Mouse (Mus musculus) C2C12 (cell line): Measurements from ENCODE around the gene Timm17b. TPM values are rescaled to one million over a fixed set of nuclear protein-coding genes. Genes with fewer than 3 reads are reported as not detected.

ENCODE experiments used
- H3K27me3 ChIP-seq: one replicate; pipeline ENCODE4 v1.6.1; 2011; ENCODE audit not compliant: control insufficient read depth, insufficient read depth, insufficient read length
- H3K36me3 ChIP-seq: one replicate; pipeline ENCODE4 v1.6.1; 2011; ENCODE audit not compliant: control insufficient read depth, insufficient read depth
- H3K4me3 ChIP-seq: one replicate; pipeline ENCODE4 v1.5.1; 2011; ENCODE audit warnings: mild to moderate bottlenecking, control low read depth; ENCODE audit not compliant: poor library complexity, insufficient read depth, severe bottlenecking
- H3K79me2 ChIP-seq: one replicate; pipeline ENCODE4 v1.6.1; 2011; ENCODE audit not compliant: control insufficient read depth, insufficient read depth
- H3K79me3 ChIP-seq: one replicate; pipeline ENCODE4 v1.6.1; 2011; ENCODE audit warnings: low read depth, control low read depth
- H3ac ChIP-seq: one replicate; pipeline ENCODE3; 2011; ENCODE audit warnings: low read depth; ENCODE audit not compliant: control insufficient read depth, insufficient read length
- CEBPB ChIP-seq: IDR thresholded peaks from one replicate; pipeline ENCODE4 v1.6.1; 2011; ENCODE audit warnings: low read depth, mild to moderate bottlenecking, control low read depth, moderate library complexity
- CTCF ChIP-seq: IDR thresholded peaks from one replicate; pipeline ENCODE4 v1.5.1; 2011; ENCODE audit not compliant: control insufficient read depth, insufficient read depth, insufficient read length
- FOSL1 ChIP-seq: IDR thresholded peaks from one replicate; pipeline ENCODE4 v1.8.0; 2011; ENCODE audit warnings: mild to moderate bottlenecking, low read length; ENCODE audit not compliant: poor library complexity, insufficient read depth, severe bottlenecking
- MAX ChIP-seq: IDR thresholded peaks from one replicate; pipeline ENCODE4 v1.6.1; 2011; ENCODE audit warnings: mild to moderate bottlenecking, control low read depth
- MYOD1 ChIP-seq: IDR thresholded peaks from one replicate; pipeline ENCODE4 v1.6.1; 2011; ENCODE audit warnings: low read depth; ENCODE audit not compliant: control insufficient read depth, insufficient read length
- MYOG ChIP-seq: IDR thresholded peaks from one replicate; pipeline ENCODE4 v1.6.1; 2011; ENCODE audit not compliant: control insufficient read depth, insufficient read length; ENCODE audit errors: extremely low read depth
- USF1 ChIP-seq: IDR thresholded peaks from one replicate; pipeline ENCODE4 v1.6.1; 2011; ENCODE audit warnings: low read depth, mild to moderate bottlenecking, control low read depth, moderate library complexity
- polyA plus RNA-seq: library from polyadenylated mRNA; unstranded; fragments of >200 nt; fragmentation: generic; extraction: Trizol; gene quantifications from one replicate; pipeline ENCODE4 v1.2.1, GENCODE M21; 2012; ENCODE audit warnings: missing spikeins

The Timm17b gene
- polyA plus RNA-seq, 1 experiment = 43.1 TPM

- no peaks in the 10 kb centered on the region for H3K79me2 ChIP-seq
- TF ChIP-seq CEBPB (no peak), MYOG (no peak), MAX (no peak), MYOD1 (no peak), USF1 (no peak), FOSL1 (no peak), CTCF (no peak)
- H3K36me3 ChIP-seq = no peaks in the 10 kb centered on the region
- no peaks in the 10 kb centered on the region for H3K79me3 ChIP-seq
- no peaks in the 10 kb centered on the region for H3K27me3 ChIP-seq
- H3ac ChIP-seq = no peak overlapping the region
- H3K4me3 ChIP-seq = no peak overlapping the region
Observed at GRCm38 (mm10) chrX:7945618-7946017, 46.5 kb downstream of the Timm17b start.

- H3K79me3 ChIP-seq = no peaks in the 10 kb centered on the region
- TF ChIP-seq MYOG (no peak), CTCF (no peak), MAX (peak; percentile 8), FOSL1 (no peak), USF1 (no peak)
Observed at GRCm38 (mm10) chrX:7947108-7947899, 48.1 kb downstream of the Timm17b start, which contains the start of gene Hdac6. Gene Hdac6, minus strand, starts transcription at chrX:7947889.

GRCm38 (mm10) chrX:7947900-7948492 is 48.8 kb downstream of the Timm17b start:
- Histone ChIP-seq H3K36me3 (no peaks in the 10 kb centered on the region), H3K27me3 (no peaks in the 10 kb centered on the region), H3K79me2 (no peaks in the 10 kb centered on the region), H3ac (no peak overlapping the region), H3K4me3 (no peak overlapping the region), H3K79me3 (no peaks in the 10 kb centered on the region)
- TF ChIP-seq MYOG (no peak), USF1 (no peak), CEBPB (no peak), CTCF (no peak), MYOD1 (no peak), MAX (no peak), FOSL1 (no peak)

More at GRCm38 (mm10) chrX:7947108-7947899, 48.1 kb downstream of the Timm17b start, which contains the start of gene Hdac6:
- Histone ChIP-seq H3K79me2 (no peaks in the 10 kb centered on the region), H3K4me3 (peak within 1 kb of the TSS; percentile 29), H3K27me3 (no peaks in the 10 kb centered on the region), H3ac (peak within 1 kb of the TSS; percentile 59), H3K36me3 (no peaks in the 10 kb centered on the region)

GRCm38 (mm10) chrX:7950091-7950490 is 50.9 kb downstream of the Timm17b start:
- TF ChIP-seq USF1 (no peak), MYOG (no peak), CTCF (no peak), CEBPB (no peak), MYOD1 (no peak), MAX (no peak)
- Histone ChIP-seq H3ac (no peak overlapping the region), H3K79me3 (no peaks in the 10 kb centered on the region), H3K4me3 (no peak overlapping the region), H3K27me3 (no peaks in the 10 kb centered on the region), H3K79me2 (no peaks in the 10 kb centered on the region), H3K36me3 (no peaks in the 10 kb centered on the region)

Other genes starting within 250 kb of the Timm17b start
- 3.0 TPM for gene Prickle3, start 242.1 kb upstream of the Timm17b start, polyA plus RNA-seq
- 549 TPM for gene Plp2, start 228.0 kb upstream of the Timm17b start, polyA plus RNA-seq
- gene Magix, start 218.1 kb upstream of the Timm17b start, polyA plus RNA-seq = 0.08 TPM
- gene Gpkow, start 202.2 kb upstream of the Timm17b start, polyA plus RNA-seq = 15.7 TPM
- gene Wdr45, start 185.0 kb upstream of the Timm17b start, polyA plus RNA-seq = 18.4 TPM
- gene Gm45208, start 177.1 kb upstream of the Timm17b start, polyA plus RNA-seq = 0.22 TPM
- gene Praf2, start 170.9 kb upstream of the Timm17b start, polyA plus RNA-seq = 93.9 TPM
- 9.4 TPM for gene Ccdc120, start 148.5 kb upstream of the Timm17b start, polyA plus RNA-seq
- 46.7 TPM for gene Tfe3, start 136.8 kb upstream of the Timm17b start, polyA plus RNA-seq
- 17.9 TPM for gene Gripap1, start 109.6 kb upstream of the Timm17b start, polyA plus RNA-seq
- gene Kcnd1, start 77.1 kb upstream of the Timm17b start, polyA plus RNA-seq = 0.11 TPM
- gene Otud5, start 58.0 kb upstream of the Timm17b start, polyA plus RNA-seq = 32.0 TPM
- 2.4 TPM for gene Pim2, start 21.1 kb upstream of the Timm17b start, polyA plus RNA-seq
- 20.6 TPM for gene Slc35a2, start 15.3 kb upstream of the Timm17b start, polyA plus RNA-seq
- gene Pqbp1, start 88 bp upstream of the Timm17b start, polyA plus RNA-seq = 79.2 TPM
- gene Gm10491, start 8.5 kb downstream of the Timm17b start, polyA plus RNA-seq = not detected
- 0.27 TPM for gene Gm10490, start 10.2 kb downstream of the Timm17b start, polyA plus RNA-seq
- gene Pcsk1n, start 20.5 kb downstream of the Timm17b start, polyA plus RNA-seq = not detected
- not detected for gene Eras, start 29.2 kb downstream of the Timm17b start, polyA plus RNA-seq
- 19.0 TPM for gene Hdac6, start 48.5 kb downstream of the Timm17b start, polyA plus RNA-seq
- 0.02 TPM for gene Gata1, start 78.7 kb downstream of the Timm17b start, polyA plus RNA-seq
- gene Glod5, start 119.1 kb downstream of the Timm17b start, polyA plus RNA-seq = not detected
- 106 TPM for gene Suv39h1, start 175.4 kb downstream of the Timm17b start, polyA plus RNA-seq
- 0.74 TPM for gene Was, start 191.1 kb downstream of the Timm17b start, polyA plus RNA-seq
- 11.1 TPM for gene Wdr13, start 233.5 kb downstream of the Timm17b start, polyA plus RNA-seq
- 537 TPM for gene Rbm3, start 246.5 kb downstream of the Timm17b start, polyA plus RNA-seq